In the genomic region with DNA sequence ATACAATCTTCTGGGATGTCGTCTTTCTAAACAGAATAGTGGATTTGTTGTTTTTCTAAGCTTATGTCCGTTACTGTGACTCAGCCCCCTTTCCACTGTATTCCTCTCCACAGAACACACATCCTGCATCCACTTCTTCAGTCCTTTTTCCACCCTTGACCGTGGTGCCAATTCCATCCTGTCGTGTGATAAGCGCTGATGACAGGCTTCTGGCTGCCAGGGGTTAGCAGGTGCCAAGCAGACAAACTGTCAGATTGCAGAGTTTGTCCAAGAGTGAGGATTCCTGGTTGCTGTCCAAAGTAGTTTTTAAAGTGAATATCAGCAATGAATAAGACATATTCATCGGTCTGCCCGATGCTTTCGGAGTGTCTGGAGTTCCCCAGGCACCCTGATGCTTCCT, we compare ENCODE assay signal across 18 mouse cellular contexts. TPM values are rescaled to one million over a fixed set of nuclear protein-coding genes. Genes with fewer than 3 reads are reported as not detected.
A peak's percentile ranks its signal among the peaks of the same experiment; 100 is the strongest.
DNase-seq lines count a peak whose midpoint lies in the region; ATAC-seq and TF ChIP-seq lines count a peak whose summit lies in the region.
"Had no signal": no experiment of that assay in that cellular context is flagged by ENCODE, and none has a peak within 500 bp of the region (broad histone marks: within the 10 kb centered on the region; RNA-seq: fewer than 3 reads in every experiment).

No protein-coding gene starts in this region.

- no peak overlapping the region for H3K4me2 ChIP-seq in liver, embryonic 12.5 days
- H3K4me2 ChIP-seq in heart, embryonic 15.5 days = no peak overlapping the region
- H3K4me2 ChIP-seq: forebrain, embryonic 13.5 days; kidney, embryonic 15.5 days; liver, embryonic 15.5 days; lung, embryonic 15.5 days; midbrain, embryonic 12.5 days had no signal

- H3K36me3 ChIP-seq in heart, embryonic 10.5 days = no peaks in the 10 kb centered on the region
- H3K36me3 ChIP-seq in liver, adult 2 months (ENCODE audit: control insufficient read depth, insufficient read depth, low read length) = no peaks in the 10 kb centered on the region
- H3K36me3 ChIP-seq in liver, embryonic 12.5 days = peaks cover 21% of the 10 kb centered on the region
- H3K36me3 ChIP-seq in heart, embryonic 15.5 days = no peaks in the 10 kb centered on the region
- H3K36me3 ChIP-seq: kidney, embryonic 15.5 days; liver, embryonic 15.5 days; lung, embryonic 15.5 days; midbrain, embryonic 12.5 days had no signal

- TF ChIP-seq CTCF in liver, adult 2 months (IDR thresholded peaks at IDR 0.05; ENCODE audit: low read depth, low read length) = no peak

- H3K9ac ChIP-seq in liver, adult 2 months (ENCODE audit: low read depth, low read length) = no peak overlapping the region
- no peak overlapping the region for H3K9ac ChIP-seq in liver, embryonic 12.5 days
- H3K9ac ChIP-seq in heart, embryonic 15.5 days = no peak overlapping the region
- H3K9ac ChIP-seq: forebrain, embryonic 13.5 days; kidney, embryonic 15.5 days; liver, embryonic 15.5 days; lung, embryonic 15.5 days; midbrain, embryonic 12.5 days had no signal

- peak; percentile 95 for DNase-seq in heart, adult 11 months
- no peak for DNase-seq in heart, embryonic 10.5 days (ENCODE audit: low spot score)
- DNase-seq in liver, adult 2 months (ENCODE audit: extremely low read depth, low read depth, low spot score) = peak; percentile 27
- peak; percentile 67 for DNase-seq in heart, postnatal 4 days
- no peak for DNase-seq in adrenal gland, postnatal 36 days
- DNase-seq: cerebellum, adult 18-20 months; kidney, postnatal 36 days had no signal

- H3K9me3 ChIP-seq in heart, embryonic 10.5 days = no peaks in the 10 kb centered on the region
- H3K9me3 ChIP-seq in liver, embryonic 12.5 days (replicated peaks) = no peaks in the 10 kb centered on the region
- H3K9me3 ChIP-seq in heart, embryonic 15.5 days (replicated peaks) = no peaks in the 10 kb centered on the region
- H3K9me3 ChIP-seq: forebrain, embryonic 13.5 days; kidney, embryonic 15.5 days; liver, embryonic 15.5 days; lung, embryonic 15.5 days; midbrain, embryonic 12.5 days had no signal

- no peaks in the 10 kb centered on the region for H3K4me1 ChIP-seq in heart, embryonic 10.5 days
- H3K4me1 ChIP-seq in liver, adult 2 months (ENCODE audit: control insufficient read depth, insufficient read depth, low read length) = no peaks in the 10 kb centered on the region
- H3K4me1 ChIP-seq in liver, embryonic 12.5 days = no peaks in the 10 kb centered on the region
- peaks cover 6% of the 10 kb centered on the region for H3K4me1 ChIP-seq in heart, embryonic 15.5 days (replicated peaks)
- H3K4me1 ChIP-seq: forebrain, embryonic 13.5 days; kidney, embryonic 15.5 days; liver, embryonic 15.5 days; lung, embryonic 15.5 days; midbrain, embryonic 12.5 days had no signal

- H3K4me3 ChIP-seq in heart, embryonic 10.5 days = no peak overlapping the region
- no peak overlapping the region for H3K4me3 ChIP-seq in liver, adult 2 months (ENCODE audit: insufficient read depth, low read depth, low read length)
- H3K4me3 ChIP-seq in liver, embryonic 12.5 days = no peak overlapping the region
- no peak overlapping the region for H3K4me3 ChIP-seq in heart, embryonic 15.5 days
- H3K4me3 ChIP-seq: forebrain, embryonic 13.5 days; kidney, embryonic 15.5 days; liver, embryonic 15.5 days; lung, embryonic 15.5 days; midbrain, embryonic 12.5 days had no signal

- no peak for ATAC-seq in liver, embryonic 12.5 days
- 0 out of 2 replicates have a peak, but pooled peaks have one; percentile 28 for ATAC-seq in heart, embryonic 15.5 days (replicated peaks; ENCODE audit: insufficient number of reproducible peaks, insufficient read depth, low FRiP score, low read depth)
- ATAC-seq: CD4-positive, CD25-positive, alpha-beta regulatory T cell, adult 4 months; forebrain, embryonic 13.5 days; hindbrain, embryonic 16.5 days; intestine, postnatal 0 days; Patski had no signal

- no peaks in the 10 kb centered on the region for H3K79me2 ChIP-seq in liver, adult 2 months (ENCODE audit: control insufficient read depth, insufficient read depth, low read length)

- TF ChIP-seq POLR2A in liver, adult 2 months (IDR thresholded peaks at IDR 0.05; ENCODE audit: extremely low read depth, insufficient read depth, low read length) = no peak

- H3K27ac ChIP-seq in heart, embryonic 10.5 days = no peak overlapping the region
- H3K27ac ChIP-seq in liver, adult 2 months (replicated peaks; ENCODE audit: insufficient read depth, low read depth, low read length) = no peak overlapping the region
- no peak overlapping the region for H3K27ac ChIP-seq in liver, embryonic 12.5 days
- no peak overlapping the region for H3K27ac ChIP-seq in heart, embryonic 15.5 days
- H3K27ac ChIP-seq: forebrain, embryonic 13.5 days; kidney, embryonic 15.5 days; liver, embryonic 15.5 days; lung, embryonic 15.5 days; midbrain, embryonic 12.5 days had no signal

- 74% methylated on average over 8 of the region's 8 CpGs for WGBS in heart, embryonic 10.5 days
- WGBS in liver, adult 2 months = 53% methylated on average over 8 of the region's 8 CpGs
- 79% methylated on average over 8 of the region's 8 CpGs for WGBS in liver, embryonic 12.5 days (ENCODE audit: insufficient replicate concordance)
- WGBS in heart, embryonic 15.5 days = 40% methylated on average over 8 of the region's 8 CpGs

- no peaks in the 10 kb centered on the region for H3K27me3 ChIP-seq in heart, embryonic 10.5 days (ENCODE audit: insufficient read depth, poor library complexity, severe bottlenecking)
- H3K27me3 ChIP-seq in liver, adult 2 months (ENCODE audit: control insufficient read depth, insufficient read depth, low read length) = no peaks in the 10 kb centered on the region
- H3K27me3 ChIP-seq in liver, embryonic 12.5 days (replicated peaks) = no peaks in the 10 kb centered on the region
- H3K27me3 ChIP-seq in heart, embryonic 15.5 days = 0 out of 2 replicates have a peak, but pooled peaks cover 9% of the 10 kb centered on the region
- H3K27me3 ChIP-seq: forebrain, embryonic 13.5 days; kidney, embryonic 15.5 days; liver, embryonic 15.5 days; lung, embryonic 15.5 days; midbrain, embryonic 12.5 days; Patski had no signal

RNA-seq across cellular contexts. Expression of a gene that starts 39.4 kb away (rescaled TPM):
- 36.1 and 41.1 TPM in 2 replicates for polyA plus RNA-seq in heart, embryonic 10.5 days (2016; fragmentation: Nextera tagmentation; extraction: Ambion mirVana)
- total RNA-seq in liver, adult 2 months (2014; rRNA removed) = 0.65 and 1.6 TPM in 2 replicates
- polyA plus RNA-seq in liver, adult 2 months (2012; rRNA removed) = 0.02 and 0.05 TPM in 2 replicates
- polyA plus RNA-seq in liver, embryonic 12.5 days (2016; fragmentation: Nextera tagmentation; extraction: Ambion mirVana) = 108 and 118 TPM in 2 replicates
- polyA plus RNA-seq in heart, embryonic 15.5 days (2015; fragmentation: Nextera tagmentation; extraction: Ambion mirVana) = 20.2 and 27.1 TPM in 2 replicates
- total RNA-seq in heart, postnatal 4 days (2021) = 100 to 1,000 TPM in 1 of 2 experiments, 10 to 100 TPM in 1; 96.2 to 108 TPM
- total RNA-seq in adrenal gland, postnatal 36 days (2021) = 10 to 100 TPM in 1 of 2 experiments, 1 to 10 TPM in 1; 9.3 to 10.4 TPM

Comparison
In these comparisons a context has a peak if more than half of its experiments do, and no peak if none do; other contexts are left out.
1. DNase-seq: peak in heart, adult 11 months (single experiment), liver, adult 2 months (single experiment) and heart, postnatal 4 days (single experiment); none in heart, embryonic 10.5 days (single experiment) and adrenal gland, postnatal 36 days (0 of 2).
2. RNA of a gene that starts 39.4 kb away (polyA plus RNA-seq): 108 to 118 TPM in liver, embryonic 12.5 days, 36.1 to 41.1 TPM in heart, embryonic 10.5 days and 20.2 to 27.1 TPM in heart, embryonic 15.5 days; 0.02 to 0.05 TPM in liver, adult 2 months; every median in the first group is over 10 times any median in the second.